Mouse (Mus musculus) C2C12 (cell line): ENCODE measurements around the gene Inpp5f.

Experiments
- CEBPB ChIP-seq: IDR thresholded peaks from one replicate; pipeline ENCODE4 v1.6.1; 2011; ENCODE audit warnings: low read depth, mild to moderate bottlenecking, control low read depth, moderate library complexity
- CTCF ChIP-seq: IDR thresholded peaks from one replicate; pipeline ENCODE4 v1.5.1; 2011; ENCODE audit not compliant: control insufficient read depth, insufficient read depth, insufficient read length
- FOSL1 ChIP-seq: IDR thresholded peaks from one replicate; pipeline ENCODE4 v1.8.0; 2011; ENCODE audit warnings: mild to moderate bottlenecking, low read length; ENCODE audit not compliant: poor library complexity, insufficient read depth, severe bottlenecking
- MAX ChIP-seq: IDR thresholded peaks from one replicate; pipeline ENCODE4 v1.6.1; 2011; ENCODE audit warnings: mild to moderate bottlenecking, control low read depth
- MYOD1 ChIP-seq: IDR thresholded peaks from one replicate; pipeline ENCODE4 v1.6.1; 2011; ENCODE audit warnings: low read depth; ENCODE audit not compliant: control insufficient read depth, insufficient read length
- MYOG ChIP-seq: IDR thresholded peaks from one replicate; pipeline ENCODE4 v1.6.1; 2011; ENCODE audit not compliant: control insufficient read depth, insufficient read length; ENCODE audit errors: extremely low read depth
- USF1 ChIP-seq: IDR thresholded peaks from one replicate; pipeline ENCODE4 v1.6.1; 2011; ENCODE audit warnings: low read depth, mild to moderate bottlenecking, control low read depth, moderate library complexity

- TF ChIP-seq CTCF (no peak), USF1 (no peak), MAX (no peak), MYOD1 (no peak), FOSL1 (no peak), MYOG (no peak), CEBPB (no peak)
Observed at GRCm38 (mm10) chr7:128592936-128593241, 18.2 kb upstream of the Inpp5f start.
